Mouse (Mus musculus): ENCODE data around the gene Prkcd. TPM values are rescaled to one million over a fixed set of nuclear protein-coding genes. Genes with fewer than 3 reads are reported as not detected.

The Prkcd gene
- 100 to 1,000 TPM; 106 TPM for total RNA-seq (2023)

GRCm38 (mm10) chr14:30625856-30626726 is at the start of gene Prkcd:
Gene Prkcd (minus strand): TSS chr14:30626210.

GRCm38 (mm10) chr14:30653943-30654659 is 28.1 kb upstream of the Prkcd start, which contains the start of gene Rft1:
Gene Rft1 (plus strand): TSS chr14:30654360.

GRCm38 (mm10) chr14:30548131-30548720 is 77.8 kb downstream of the Prkcd start, which contains the start of gene Tkt:
Gene Tkt (plus strand): TSS chr14:30548359.

Other genes with a start within 250 kb of the Prkcd start
- gene Dcp1a, start 146.7 kb downstream of the Prkcd start, total RNA-seq (2023), result 10 to 100 TPM; 60.6 to 67.0 TPM
- 1 to 10 TPM in 1 of 2 experiments, under 1 TPM in 1; 0.67 to 1.1 TPM for gene Cacna1d, start 134.8 kb downstream of the Prkcd start, total RNA-seq (2023)
- 100 to 1,000 TPM; 149 to 160 TPM for gene Tkt, start 77.9 kb downstream of the Prkcd start, total RNA-seq (2023)
- 10 to 100 TPM; 14.4 to 18.9 TPM for gene Rft1, start 28.1 kb upstream of the Prkcd start, total RNA-seq (2023)
- gene Sfmbt1, start 88.6 kb upstream of the Prkcd start, total RNA-seq (2023), result 10 to 100 TPM; 12.5 to 14.1 TPM
- gene Tmem110, start 199.4 kb upstream of the Prkcd start, total RNA-seq (2023), result 10 to 100 TPM; 16.1 to 16.2 TPM